Mouse (Mus musculus): ENCODE measurements around the gene Aanat. TPM values are rescaled to one million over a fixed set of nuclear protein-coding genes. Genes with fewer than 3 reads are reported as not detected.
A peak's percentile ranks its signal among the peaks of the same experiment; 100 is the strongest.

The Aanat gene
- polyA plus RNA-seq, 1 experiment from 2014 or later, result not detected

- H3K4me1 ChIP-seq (ENCODE audit: control insufficient read depth, insufficient read depth, low read length), result peaks cover 26% of the 10 kb centered on the region
- H3K9ac ChIP-seq (ENCODE audit: low read depth, low read length), result no peak overlapping the region
- WGBS, result 58% methylated on average over 11 of the region's 11 CpGs
- no peaks in the 10 kb centered on the region for H3K27me3 ChIP-seq (replicated peaks; ENCODE audit: control insufficient read depth, insufficient read depth, low read length)
- no peak overlapping the region for H3K4me2 ChIP-seq (ENCODE audit: low read depth, low read length)
- ATAC-seq (ENCODE audit: low read depth) (no peak), DNase-seq (ENCODE audit: low spot score) (no peak)
- H3K4me3 ChIP-seq (ENCODE audit: low read depth, low read length), result no peak overlapping the region
- H3K36me3 ChIP-seq (ENCODE audit: control insufficient read depth, insufficient read depth, low read length), result no peaks in the 10 kb centered on the region
- no peak overlapping the region for H3K27ac ChIP-seq (replicated peaks; ENCODE audit: low read depth, low read length)
- H3K9me3 ChIP-seq (ENCODE audit: control insufficient read depth, low read length), result no peaks in the 10 kb centered on the region
Observed at GRCm38 (mm10) chr11:116646136-116646535, 59.9 kb downstream of the Aanat start.

GRCm38 (mm10) chr11:116646771-116647170, 60.5 kb downstream of the Aanat start:
- Histone ChIP-seq H3K4me1 (ENCODE audit: control insufficient read depth, insufficient read depth, low read length) (peaks cover 26% of the 10 kb centered on the region), H3K9me3 (ENCODE audit: control insufficient read depth, low read length) (no peaks in the 10 kb centered on the region), H3K27me3 (replicated peaks; ENCODE audit: control insufficient read depth, insufficient read depth, low read length) (no peaks in the 10 kb centered on the region), H3K4me2 (ENCODE audit: low read depth, low read length) (no peak overlapping the region), H3K27ac (replicated peaks; ENCODE audit: low read depth, low read length) (0 out of 2 replicates have a peak overlapping the region, but pooled peaks have one; percentile 45), H3K9ac (ENCODE audit: low read depth, low read length) (no peak overlapping the region), H3K36me3 (ENCODE audit: control insufficient read depth, insufficient read depth, low read length) (no peaks in the 10 kb centered on the region), H3K4me3 (ENCODE audit: low read depth, low read length) (no peak overlapping the region)
- 67% methylated on average over 6 of the region's 7 CpGs for WGBS
- DNase-seq (ENCODE audit: low spot score), result no peak
- ATAC-seq (ENCODE audit: low read depth), result no peak

Other genes with a start within 250 kb of the Aanat start
- 17.7 and 18.2 TPM in 2 replicates for gene Rnf157, start 173.4 kb upstream of the Aanat start, polyA plus RNA-seq (2014; fragmentation: Nextera tagmentation; extraction: Ambion mirVana)
- gene Ubald2, start 152.3 kb upstream of the Aanat start, polyA plus RNA-seq (2014; fragmentation: Nextera tagmentation; extraction: Ambion mirVana), result 46.3 and 47.6 TPM in 2 replicates
- gene Qrich2, start 120.2 kb upstream of the Aanat start, polyA plus RNA-seq (2014; fragmentation: Nextera tagmentation; extraction: Ambion mirVana), result 0.14 and 0.30 TPM in 2 replicates
- 122 and 145 TPM in 2 replicates for gene Prpsap1, start 92.2 kb upstream of the Aanat start, polyA plus RNA-seq (2014; fragmentation: Nextera tagmentation; extraction: Ambion mirVana)
- gene Sphk1, start 55.5 kb upstream of the Aanat start, polyA plus RNA-seq (2014; fragmentation: Nextera tagmentation; extraction: Ambion mirVana), result 7.8 and 8.4 TPM in 2 replicates
- gene Ube2o, start 5.0 kb upstream of the Aanat start, polyA plus RNA-seq (2014; fragmentation: Nextera tagmentation; extraction: Ambion mirVana), result 15.4 and 17.4 TPM in 2 replicates
- 3.6 and 4.4 TPM in 2 replicates for gene Rhbdf2, start 40.6 kb downstream of the Aanat start, polyA plus RNA-seq (2014; fragmentation: Nextera tagmentation; extraction: Ambion mirVana)
- gene Prcd, start 67.1 kb downstream of the Aanat start, polyA plus RNA-seq (2014; fragmentation: Nextera tagmentation; extraction: Ambion mirVana), result 0.84 and 2.3 TPM in 2 replicates
- gene Cygb, start 67.9 kb downstream of the Aanat start, polyA plus RNA-seq (2014; fragmentation: Nextera tagmentation; extraction: Ambion mirVana), result 17.8 and 20.5 TPM in 2 replicates
- 0.11 TPM in 1 of 2 replicates, not detected in the other for gene St6galnac1, start 189.1 kb downstream of the Aanat start, polyA plus RNA-seq (2014; fragmentation: Nextera tagmentation; extraction: Ambion mirVana)
- 17.3 and 17.6 TPM in 2 replicates for gene Mxra7, start 241.6 kb downstream of the Aanat start, polyA plus RNA-seq (2014; fragmentation: Nextera tagmentation; extraction: Ambion mirVana)